Mouse (Mus musculus): Measurements from ENCODE around the gene Ifi209.
"Not testable (repeated sequence)": the region's sequence is repeated elsewhere in the genome, so short reads cannot be mapped to it uniquely, and the experiment has no call there.

Gene Ifi209

DNA sequence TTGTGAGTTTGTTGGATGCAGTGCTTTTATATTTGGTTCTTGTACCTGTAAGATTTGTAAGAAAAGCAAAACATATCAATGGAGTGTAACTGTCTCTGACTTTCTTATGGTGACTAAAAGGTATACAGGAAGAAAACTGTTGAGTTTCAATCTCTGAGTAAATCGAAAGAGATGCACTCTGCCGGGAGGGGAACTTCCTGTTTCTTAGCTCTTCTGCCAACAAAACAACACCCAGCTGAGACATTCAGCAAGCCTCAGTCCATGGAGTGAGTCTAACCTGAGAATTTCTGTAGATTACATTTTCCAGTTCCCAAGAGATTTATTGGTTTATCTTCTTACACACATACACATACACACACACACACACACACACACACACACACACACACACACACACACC is at the start of gene Ifi209:
Gene Ifi209, plus strand, starts transcription at position 296 of the 400 bp plus-strand sequence.
- DNase-seq (ENCODE audit: low spot score): peak; percentile 49

GRCm38 (mm10) chr1:173589698-173590097 is 41.0 kb upstream of the Ifi209 start:
- DNase-seq (ENCODE audit: low spot score): not testable (repeated sequence)

DNA sequence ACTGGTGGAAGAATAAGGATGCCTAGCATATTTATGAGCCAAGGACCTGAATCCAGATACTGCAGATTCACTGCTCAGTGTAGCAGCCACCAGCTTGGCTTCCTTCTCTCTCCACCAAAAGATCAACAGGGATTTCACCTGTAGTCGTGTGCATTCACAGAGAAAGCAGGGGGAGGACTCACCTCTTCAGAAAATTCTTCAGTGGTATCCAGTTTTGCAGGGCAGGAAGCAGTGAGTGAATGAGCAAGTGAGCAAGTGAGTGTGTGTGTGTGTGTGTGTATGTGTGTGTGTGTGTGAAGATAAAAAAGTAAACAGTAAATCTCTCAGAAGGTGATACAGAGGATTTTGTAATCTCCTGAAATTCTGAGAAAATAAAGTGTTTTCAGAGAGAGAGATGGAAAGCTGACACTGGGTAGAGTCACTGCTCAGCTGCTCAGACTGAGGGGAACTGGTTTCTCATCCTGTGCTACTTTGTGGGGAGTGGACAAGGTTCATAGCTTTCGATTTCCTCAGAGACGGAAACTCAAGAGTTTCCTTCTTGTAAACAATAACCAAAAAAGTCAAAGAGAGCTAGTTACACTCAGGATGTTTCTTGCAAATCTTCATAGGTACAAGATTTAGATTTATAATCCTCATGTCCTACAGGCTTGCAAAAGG is 31.8 kb upstream of the Ifi209 start, which contains the start of gene Ifi213:
Gene Ifi213, minus strand, starts transcription at position 437 of the 657 bp plus-strand sequence.
- peak; percentile 8 for DNase-seq (ENCODE audit: low spot score)

DNA sequence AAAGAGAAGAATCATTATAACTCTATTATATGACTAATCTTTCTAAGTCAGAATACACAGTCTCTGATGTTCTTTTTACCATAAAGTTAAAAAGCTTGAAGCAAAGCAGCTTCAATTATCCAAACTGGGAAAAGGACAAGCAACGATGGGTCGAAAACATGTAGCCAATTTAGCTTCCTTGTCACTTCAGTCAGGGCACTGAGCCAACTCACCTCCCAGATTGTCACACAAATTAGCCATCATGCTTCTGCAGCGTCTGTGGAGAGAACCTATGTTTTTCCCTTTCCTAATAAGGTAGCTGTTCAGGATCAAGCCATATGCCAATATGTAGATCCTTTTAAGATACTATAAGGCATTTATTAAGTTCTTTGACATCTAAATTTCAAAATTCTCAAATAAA is 20.4 kb upstream of the Ifi209 start:
- DNase-seq (ENCODE audit: low spot score): not testable (repeated sequence)

GRCm38 (mm10) chr1:173622216-173622615 is 8.5 kb upstream of the Ifi209 start:
- DNase-seq (ENCODE audit: low spot score): not testable (repeated sequence)

DNA sequence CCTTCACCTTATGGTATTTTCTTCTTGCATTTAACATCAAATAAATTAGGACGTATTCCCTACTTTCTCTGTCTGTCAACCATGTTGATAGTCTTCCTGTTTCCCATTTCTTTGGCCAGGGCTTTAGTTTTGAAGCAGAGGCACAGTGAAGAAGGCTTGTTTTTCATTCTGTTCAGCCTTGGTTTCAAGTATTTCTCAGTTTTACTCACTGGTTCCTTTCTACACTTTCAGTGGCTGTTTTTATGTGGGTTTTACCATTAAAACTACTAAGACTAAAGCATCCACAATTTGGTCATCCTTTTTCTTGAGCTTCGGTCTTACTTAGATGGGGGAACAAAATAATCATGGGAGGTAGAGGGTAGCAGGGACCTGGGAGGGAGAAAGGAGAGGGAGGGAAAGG is 6.7 kb upstream of the Ifi209 start:
- DNase-seq (ENCODE audit: low spot score): no peak

- no peak for DNase-seq (ENCODE audit: low spot score)
Measured at GRCm38 (mm10) chr1:173626686-173627085, 4.0 kb upstream of the Ifi209 start.

DNA sequence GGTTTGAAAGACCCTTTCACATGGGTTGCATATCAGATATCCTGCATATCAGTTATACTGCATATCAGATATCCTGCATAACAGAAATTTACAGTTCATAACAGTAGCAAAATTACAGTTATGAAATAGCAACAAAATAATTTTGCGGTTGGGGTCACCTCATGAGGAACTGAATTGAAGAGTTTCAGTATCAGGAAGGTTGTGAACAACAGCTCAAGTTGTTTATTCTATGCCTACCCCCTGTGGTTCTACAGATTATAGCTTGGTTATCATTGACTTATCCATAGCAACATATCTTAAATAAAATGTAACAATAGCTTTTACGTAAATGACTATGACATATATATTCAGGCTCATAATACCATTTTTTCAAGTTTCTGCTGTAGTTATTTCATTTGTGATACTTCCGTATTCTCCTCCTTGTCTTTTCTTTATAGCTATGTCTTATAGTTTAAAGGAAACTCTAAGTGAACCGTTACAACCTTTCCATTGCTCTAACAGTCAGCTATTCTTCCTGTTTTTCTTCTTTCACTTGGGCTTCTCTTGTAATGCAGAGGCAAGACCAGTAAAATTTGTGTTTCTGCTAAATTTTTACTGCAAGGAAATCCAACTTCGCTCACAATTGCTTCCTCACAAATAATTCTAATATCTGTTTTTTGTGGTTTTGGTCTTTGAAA is 3.4 kb downstream of the Ifi209 start:
- DNase-seq (ENCODE audit: low spot score): no peak

- DNase-seq (ENCODE audit: low spot score): no peak
Measured at GRCm38 (mm10) chr1:173645393-173645792, 14.7 kb downstream of the Ifi209 start.

GRCm38 (mm10) chr1:173657973-173658372 is 27.3 kb downstream of the Ifi209 start:
- no peak for DNase-seq (ENCODE audit: low spot score)

- peak; percentile 39 for DNase-seq (ENCODE audit: low spot score)
Measured at GRCm38 (mm10) chr1:173673458-173674097, 42.9 kb downstream of the Ifi209 start, which contains the start of gene Ifi208. Gene Ifi208, plus strand, starts transcription at chr1:173673675.

DNA sequence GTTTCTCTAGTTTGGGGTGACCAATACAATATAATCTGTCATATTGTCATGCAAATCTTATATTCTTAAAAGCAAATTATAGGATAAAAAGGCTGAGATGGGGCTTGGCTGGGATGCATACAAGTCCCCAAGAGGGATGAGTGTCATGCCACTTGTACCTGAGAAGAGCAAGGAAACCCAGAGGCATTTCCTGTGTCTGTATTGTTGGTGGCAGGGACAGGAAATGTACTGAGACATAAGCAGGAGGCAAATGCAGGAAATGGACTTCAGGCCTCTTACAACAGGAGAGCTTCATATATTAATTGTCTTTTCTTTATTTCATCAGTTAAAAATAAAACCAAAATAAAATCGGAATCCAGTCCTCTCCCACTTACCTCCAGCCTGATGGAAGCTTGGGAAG is 47.9 kb downstream of the Ifi209 start:
- not testable (repeated sequence) for DNase-seq (ENCODE audit: low spot score)

DNA sequence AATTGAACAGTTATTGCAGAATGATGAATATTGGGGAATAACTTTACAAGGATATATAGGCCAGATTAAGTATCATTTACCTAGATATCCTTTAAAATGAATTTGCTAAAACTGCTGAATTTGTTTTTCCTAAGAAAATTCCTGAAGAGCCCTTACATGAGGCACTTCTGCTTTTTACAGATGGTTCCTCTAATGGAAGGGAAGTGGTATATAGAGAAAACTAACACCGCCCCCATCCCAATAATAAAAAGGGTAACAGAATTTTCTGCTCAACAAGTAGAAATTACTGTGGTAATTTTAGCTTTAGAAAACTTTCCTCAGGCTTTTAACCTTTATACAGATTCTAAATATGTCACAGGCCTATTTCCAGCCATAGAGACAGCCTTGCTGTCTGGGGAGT is 63.6 kb downstream of the Ifi209 start:
- DNase-seq (ENCODE audit: low spot score): no peak

Measured in lung, postnatal 25 days (tissue).